Mouse (Mus musculus): ENCODE data around the gene Camta2. TPM values are rescaled to one million over a fixed set of nuclear protein-coding genes. Genes with fewer than 3 reads are reported as not detected.
A peak's percentile ranks its signal among the peaks of the same experiment; 100 is the strongest.

The Camta2 gene
- total and polyA plus RNA-seq, 2 experiments from 2014 or later: 8.7 to 10.5 TPM

GRCm38 (mm10) chr11:70693504-70693903 is 5.6 kb upstream of the Camta2 start:
- Histone ChIP-seq H3K27ac (ENCODE audit: low read depth) (no peak overlapping the region), H3K4me3 (ENCODE audit: low read depth, low read length) (no peak overlapping the region), H3K9me3 (replicated peaks; ENCODE audit: control insufficient read depth, low read length) (no peaks in the 10 kb centered on the region), H3K9ac (replicated peaks; ENCODE audit: low read depth, low read length) (no peak overlapping the region), H3K4me2 (ENCODE audit: low read depth, low read length) (no peak overlapping the region), H3K27me3 (ENCODE audit: control insufficient read depth, insufficient read depth, low read length) (no peaks in the 10 kb centered on the region), H3K36me3 (replicated peaks; ENCODE audit: control insufficient read depth, insufficient read depth, low read length) (no peaks in the 10 kb centered on the region), H3K4me1 (ENCODE audit: control insufficient read depth, insufficient read depth) (peaks cover 12% of the 10 kb centered on the region)
- WGBS: 44% methylated on average over 3 of the region's 3 CpGs
- no peak for TF ChIP-seq EP300 (IDR thresholded peaks at IDR 0.05; ENCODE audit: low read depth)
- no peak for TF ChIP-seq CTCF (IDR thresholded peaks at IDR 0.05; ENCODE audit: low read depth)
- no peak for ATAC-seq (ENCODE audit: insufficient read depth, low read depth)
- DNase-seq (ENCODE audit: low spot score): no peak

- H3K4me1 ChIP-seq (ENCODE audit: control insufficient read depth, insufficient read depth): peaks cover 20% of the 10 kb centered on the region
- peaks cover 14% of the 10 kb centered on the region for H3K36me3 ChIP-seq (replicated peaks; ENCODE audit: control insufficient read depth, insufficient read depth, low read length)
- H3K4me3 ChIP-seq (ENCODE audit: low read depth, low read length): no peak overlapping the region
- H3K9ac ChIP-seq (replicated peaks; ENCODE audit: low read depth, low read length): no peak overlapping the region
- no peak overlapping the region for H3K27ac ChIP-seq (ENCODE audit: low read depth)
- WGBS: 40% methylated on average over 4 of the region's 4 CpGs
- no peak for DNase-seq (ENCODE audit: low spot score)
- no peak for ATAC-seq (ENCODE audit: insufficient read depth, low read depth)
- H3K9me3 ChIP-seq (replicated peaks; ENCODE audit: control insufficient read depth, low read length): no peaks in the 10 kb centered on the region
- H3K27me3 ChIP-seq (ENCODE audit: control insufficient read depth, insufficient read depth, low read length): no peaks in the 10 kb centered on the region
- TF ChIP-seq CTCF (IDR thresholded peaks at IDR 0.05; ENCODE audit: low read depth) (no peak), EP300 (IDR thresholded peaks at IDR 0.05; ENCODE audit: low read depth) (no peak)
- no peak overlapping the region for H3K4me2 ChIP-seq (ENCODE audit: low read depth, low read length)
Measured at GRCm38 (mm10) chr11:70689578-70689977, 1.7 kb upstream of the Camta2 start.

- ATAC-seq (ENCODE audit: insufficient read depth, low read depth): no peak
- peak overlapping the region; percentile 82 for H3K27ac ChIP-seq (ENCODE audit: low read depth)
- TF ChIP-seq EP300 (IDR thresholded peaks at IDR 0.05; ENCODE audit: low read depth): no peak
- no peak for TF ChIP-seq CTCF (IDR thresholded peaks at IDR 0.05; ENCODE audit: low read depth)
- peak overlapping the region; percentile 69 for H3K4me3 ChIP-seq (ENCODE audit: low read depth, low read length)
- no peaks in the 10 kb centered on the region for H3K9me3 ChIP-seq (replicated peaks; ENCODE audit: control insufficient read depth, low read length)
- peak overlapping the region; percentile 71 for H3K4me2 ChIP-seq (ENCODE audit: low read depth, low read length)
- 12% methylated on average over 8 of the region's 8 CpGs for WGBS
- H3K27me3 ChIP-seq (ENCODE audit: control insufficient read depth, insufficient read depth, low read length): no peaks in the 10 kb centered on the region
- DNase-seq (ENCODE audit: low spot score): no peak
- peaks cover 20% of the 10 kb centered on the region for H3K4me1 ChIP-seq (ENCODE audit: control insufficient read depth, insufficient read depth)
- H3K9ac ChIP-seq (replicated peaks; ENCODE audit: low read depth, low read length): peak overlapping the region; percentile 62
- peaks cover 26% of the 10 kb centered on the region for H3K36me3 ChIP-seq (replicated peaks; ENCODE audit: control insufficient read depth, insufficient read depth, low read length)
Measured at GRCm38 (mm10) chr11:70688372-70688771, 467 bp upstream of the Camta2 start.

- H3K4me2 ChIP-seq (ENCODE audit: low read depth, low read length): peak overlapping the region; percentile 71
Measured at GRCm38 (mm10) chr11:70686901-70687566, 871 bp downstream of the Camta2 start.

GRCm38 (mm10) chr11:70683640-70684039 is 4.3 kb downstream of the Camta2 start:
- 83% methylated on average over 5 of the region's 5 CpGs for WGBS
- no peaks in the 10 kb centered on the region for H3K27me3 ChIP-seq (ENCODE audit: control insufficient read depth, insufficient read depth, low read length)
- ATAC-seq (ENCODE audit: insufficient read depth, low read depth) (no peak), DNase-seq (ENCODE audit: low spot score) (no peak)
- no peaks in the 10 kb centered on the region for H3K9me3 ChIP-seq (replicated peaks; ENCODE audit: control insufficient read depth, low read length)
- H3K4me2 ChIP-seq (ENCODE audit: low read depth, low read length): no peak overlapping the region
- peaks cover 15% of the 10 kb centered on the region for H3K4me1 ChIP-seq (ENCODE audit: control insufficient read depth, insufficient read depth)
- no peak overlapping the region for H3K4me3 ChIP-seq (ENCODE audit: low read depth, low read length)
- H3K36me3 ChIP-seq (replicated peaks; ENCODE audit: control insufficient read depth, insufficient read depth, low read length): peaks cover 64% of the 10 kb centered on the region
- TF ChIP-seq CTCF (IDR thresholded peaks at IDR 0.05; ENCODE audit: low read depth) (no peak), EP300 (IDR thresholded peaks at IDR 0.05; ENCODE audit: low read depth) (no peak)
- H3K9ac ChIP-seq (replicated peaks; ENCODE audit: low read depth, low read length): no peak overlapping the region
- no peak overlapping the region for H3K27ac ChIP-seq (ENCODE audit: low read depth)

More at GRCm38 (mm10) chr11:70686901-70687566, 871 bp downstream of the Camta2 start:
- TF ChIP-seq CTCF (IDR thresholded peaks at IDR 0.05; ENCODE audit: low read depth) (no peak), EP300 (IDR thresholded peaks at IDR 0.05; ENCODE audit: low read depth) (no peak)
- H3K27me3 ChIP-seq (ENCODE audit: control insufficient read depth, insufficient read depth, low read length): no peaks in the 10 kb centered on the region
- peaks cover 39% of the 10 kb centered on the region for H3K36me3 ChIP-seq (replicated peaks; ENCODE audit: control insufficient read depth, insufficient read depth, low read length)
- H3K9ac ChIP-seq (replicated peaks; ENCODE audit: low read depth, low read length): peak overlapping the region; percentile 62
- peak overlapping the region; percentile 69 for H3K4me3 ChIP-seq (ENCODE audit: low read depth, low read length)
- no peak for DNase-seq (ENCODE audit: low spot score)
- ATAC-seq (ENCODE audit: insufficient read depth, low read depth): peak; percentile 43
- H3K4me1 ChIP-seq (ENCODE audit: control insufficient read depth, insufficient read depth): peaks cover 24% of the 10 kb centered on the region
- H3K9me3 ChIP-seq (replicated peaks; ENCODE audit: control insufficient read depth, low read length): no peaks in the 10 kb centered on the region
- peak overlapping the region; percentile 82 for H3K27ac ChIP-seq (ENCODE audit: low read depth)
- WGBS: 3% methylated on average over 16 of the region's 16 CpGs
